Mouse (Mus musculus): ENCODE data around the gene Fzd10. TPM values are rescaled to one million over a fixed set of nuclear protein-coding genes. Genes with fewer than 3 reads are reported as not detected.

The Fzd10 gene
- 3.1 and 4.3 TPM in 2 replicates for polyA plus RNA-seq (2016; fragmentation: Nextera tagmentation; extraction: Ambion mirVana)

- H3K9me3 ChIP-seq, result no peaks in the 10 kb centered on the region
- peak within 1 kb of the TSS; percentile 91 for H3K27ac ChIP-seq (replicated peaks)
- peaks cover 84% of the 10 kb centered on the region for H3K4me1 ChIP-seq
- H3K4me3 ChIP-seq, result peak within 1 kb of the TSS; percentile 84
- DNase-seq (ENCODE audit: low spot score), result peak; percentile 92
- H3K36me3 ChIP-seq (replicated peaks), result peaks cover 3% of the 10 kb centered on the region; the same call in 1 of the 2 replicates
- H3K27me3 ChIP-seq (replicated peaks; ENCODE audit: low read depth, poor library complexity, severe bottlenecking), result peaks cover 92% of the 10 kb centered on the region
- under 1% methylated on average over 73 of the region's 73 CpGs for WGBS
These were observed at the start of gene Fzd10 for GRCm38 (mm10) chr5:128600072-128601021. Gene Fzd10 (plus strand): TSS chr5:128600844.

GRCm38 (mm10) chr5:128551448-128551847 is 49.2 kb upstream of the Fzd10 start:
- Histone ChIP-seq H3K27ac (replicated peaks) (0 out of 2 replicates have a peak overlapping the region, but pooled peaks have one; percentile 5), H3K4me1 (peaks cover 18% of the 10 kb centered on the region), H3K9me3 (no peaks in the 10 kb centered on the region), H3K4me3 (peak overlapping the region; percentile 39; the same call in 1 of the 2 replicates), H3K27me3 (replicated peaks; ENCODE audit: low read depth, poor library complexity, severe bottlenecking) (peaks cover 44% of the 10 kb centered on the region), H3K36me3 (replicated peaks) (no peaks in the 10 kb centered on the region)
- peak; percentile 22 for DNase-seq (ENCODE audit: low spot score)
- WGBS, result 7% methylated on average over 11 of the region's 11 CpGs

DNA sequence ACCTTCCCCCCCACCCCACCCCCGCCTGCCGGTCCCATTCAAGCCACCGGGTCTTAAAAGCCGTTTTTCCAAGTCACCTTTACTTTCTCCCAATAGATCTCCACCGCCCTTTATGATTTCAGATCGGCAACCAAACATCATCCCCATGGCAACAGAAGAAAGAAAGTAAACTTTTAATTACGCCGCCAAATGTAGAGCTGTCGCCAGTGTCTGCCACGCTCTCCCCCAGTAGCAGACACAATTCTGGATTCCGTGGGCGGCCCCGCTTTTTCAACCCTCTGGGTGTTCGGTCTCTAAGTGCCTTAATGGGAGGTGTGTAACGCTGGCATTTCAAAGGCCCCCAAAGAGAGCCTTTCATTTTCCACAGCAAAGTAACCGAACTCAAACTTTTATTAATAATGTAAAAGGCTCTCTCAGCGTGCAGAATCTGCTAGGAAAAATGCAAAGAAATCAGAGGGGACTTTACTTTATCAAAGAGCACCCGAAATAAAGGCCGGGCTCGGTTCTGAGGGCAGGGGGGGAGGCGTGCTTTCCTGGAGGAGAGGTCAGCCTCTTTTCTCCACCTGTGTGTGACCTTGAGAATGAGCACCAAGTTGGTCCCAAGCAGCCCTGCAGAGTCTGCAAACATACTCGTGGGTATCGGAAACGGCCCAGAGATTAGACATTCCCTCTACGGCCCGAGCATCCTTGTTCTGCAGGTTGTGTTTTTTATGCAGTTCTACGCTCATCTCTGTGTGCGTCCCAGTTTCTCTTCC is 48.3 kb upstream of the Fzd10 start:
- DNase-seq (ENCODE audit: low spot score), result peak; percentile 33
- no peaks in the 10 kb centered on the region for H3K9me3 ChIP-seq
- H3K27ac ChIP-seq (replicated peaks), result no peak overlapping the region
- H3K27me3 ChIP-seq (replicated peaks; ENCODE audit: low read depth, poor library complexity, severe bottlenecking), result peaks cover 44% of the 10 kb centered on the region
- peaks cover 18% of the 10 kb centered on the region for H3K4me1 ChIP-seq
- H3K4me3 ChIP-seq, result peak overlapping the region; percentile 39
- WGBS, result 11% methylated on average over 28 of the region's 28 CpGs
- H3K36me3 ChIP-seq (replicated peaks), result no peaks in the 10 kb centered on the region

DNA sequence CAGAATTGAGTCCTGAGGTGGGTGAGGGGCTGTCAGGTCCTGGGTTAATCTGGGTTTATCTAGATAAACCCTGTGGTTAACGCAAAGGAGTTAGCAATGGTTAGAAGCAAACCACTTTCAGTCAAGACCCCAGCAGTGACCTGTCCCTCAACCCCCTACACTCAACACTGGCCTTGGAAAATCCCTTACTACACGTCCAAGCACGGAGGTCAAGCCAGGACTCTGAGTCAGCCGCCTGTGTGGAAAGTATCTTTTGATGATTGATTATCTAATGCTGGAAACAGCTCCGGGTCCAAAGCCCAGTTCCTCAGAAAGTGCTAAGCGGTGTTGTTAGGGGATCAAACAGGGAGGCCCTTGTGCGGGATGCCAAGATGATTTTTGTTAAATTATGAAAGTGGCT is 42.5 kb upstream of the Fzd10 start:
- Histone ChIP-seq H3K4me1 (peaks cover 4% of the 10 kb centered on the region; the same call in 1 of the 2 replicates), H3K27ac (replicated peaks) (no peak overlapping the region), H3K9me3 (peaks cover 4% of the 10 kb centered on the region; the same call in 1 of the 2 replicates), H3K4me3 (no peak overlapping the region), H3K36me3 (replicated peaks) (no peaks in the 10 kb centered on the region), H3K27me3 (replicated peaks; ENCODE audit: low read depth, poor library complexity, severe bottlenecking) (peaks cover 13% of the 10 kb centered on the region)
- no peak for DNase-seq (ENCODE audit: low spot score)
- 62% methylated on average over 7 of the region's 7 CpGs for WGBS

DNA sequence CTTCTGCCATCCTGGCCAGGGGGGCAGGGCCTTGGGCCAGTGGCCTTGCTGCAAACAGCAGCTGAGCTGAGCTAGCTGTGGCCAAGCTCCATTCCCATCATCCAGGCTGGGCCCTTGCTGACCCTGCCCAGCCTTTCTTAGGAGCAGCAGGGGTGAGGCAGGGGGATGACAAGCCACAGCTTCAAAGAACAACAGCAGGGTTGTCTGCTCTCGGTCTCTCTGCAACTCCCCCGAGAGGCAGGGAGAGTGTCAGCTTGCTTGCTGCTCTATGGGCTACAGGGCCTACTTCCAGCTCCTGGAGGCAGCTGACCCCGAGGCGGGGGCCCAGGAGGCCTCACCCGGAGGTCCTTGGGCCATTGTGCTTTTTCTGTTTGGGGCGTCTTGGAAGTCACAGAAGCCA is 33.3 kb upstream of the Fzd10 start:
- Histone ChIP-seq H3K27me3 (replicated peaks; ENCODE audit: low read depth, poor library complexity, severe bottlenecking) (no peaks in the 10 kb centered on the region), H3K4me1 (peaks cover 37% of the 10 kb centered on the region), H3K4me3 (no peak overlapping the region), H3K36me3 (replicated peaks) (no peaks in the 10 kb centered on the region), H3K9me3 (no peaks in the 10 kb centered on the region), H3K27ac (replicated peaks) (peak overlapping the region; percentile 57)
- 6% methylated on average over 6 of the region's 6 CpGs for WGBS
- peak; percentile 36 for DNase-seq (ENCODE audit: low spot score)

- Histone ChIP-seq H3K4me1 (peaks cover 38% of the 10 kb centered on the region), H3K27ac (replicated peaks) (no peak overlapping the region), H3K4me3 (no peak overlapping the region), H3K27me3 (replicated peaks; ENCODE audit: low read depth, poor library complexity, severe bottlenecking) (no peaks in the 10 kb centered on the region), H3K9me3 (no peaks in the 10 kb centered on the region), H3K36me3 (replicated peaks) (no peaks in the 10 kb centered on the region)
- 30% methylated on average over 5 of the region's 5 CpGs for WGBS
- DNase-seq (ENCODE audit: low spot score), result no peak
These were observed 31.7 kb upstream of the Fzd10 start for GRCm38 (mm10) chr5:128568970-128569369.

DNA sequence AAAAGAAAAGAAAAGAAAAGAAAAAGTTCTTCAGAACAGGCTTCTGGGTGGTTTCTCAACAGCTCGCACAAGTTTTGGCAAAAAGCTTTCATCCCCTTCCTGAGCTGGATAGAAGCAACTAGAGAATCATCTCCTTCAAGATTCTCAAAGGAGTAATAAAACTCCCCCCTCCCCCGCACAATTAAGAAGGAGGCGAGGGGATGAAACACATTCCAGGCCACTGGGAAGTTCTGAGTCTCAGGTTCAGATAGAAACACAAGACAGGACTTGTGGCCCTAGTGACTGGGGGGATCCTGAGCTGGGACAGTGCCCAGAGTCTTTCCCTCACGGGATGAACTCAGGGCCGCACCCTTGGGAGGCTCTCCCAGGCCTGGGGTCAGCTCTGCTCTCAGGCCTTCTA is 30.6 kb upstream of the Fzd10 start:
- no peak overlapping the region for H3K4me3 ChIP-seq
- WGBS, result 67% methylated on average over 5 of the region's 5 CpGs
- H3K27ac ChIP-seq (replicated peaks), result 0 out of 2 replicates have a peak overlapping the region, but pooled peaks have one; percentile 19
- no peak for DNase-seq (ENCODE audit: low spot score)
- peaks cover 5% of the 10 kb centered on the region; the same call in 1 of the 2 replicates for H3K9me3 ChIP-seq
- H3K27me3 ChIP-seq (replicated peaks; ENCODE audit: low read depth, poor library complexity, severe bottlenecking), result no peaks in the 10 kb centered on the region
- no peaks in the 10 kb centered on the region for H3K36me3 ChIP-seq (replicated peaks)
- peaks cover 38% of the 10 kb centered on the region for H3K4me1 ChIP-seq

DNA sequence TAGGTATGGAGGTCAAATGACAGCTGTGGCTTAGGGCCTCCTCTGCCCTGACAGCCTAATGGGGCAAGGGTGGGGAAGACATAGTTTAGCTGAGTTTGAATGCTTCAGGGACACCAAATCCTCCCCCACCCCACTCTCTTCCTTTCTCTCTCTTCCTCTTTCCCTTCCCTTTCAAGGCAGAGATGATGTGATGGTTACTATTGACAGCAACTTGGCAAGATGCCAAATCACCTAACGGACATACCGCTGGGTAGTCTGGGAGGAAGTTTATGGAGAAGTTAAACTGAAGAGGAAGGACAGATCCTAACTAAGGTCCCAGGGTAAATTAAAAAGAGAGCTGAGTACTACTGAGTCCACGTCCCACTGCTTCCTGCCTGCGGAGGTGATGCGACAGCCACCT is 29.8 kb upstream of the Fzd10 start:
- Histone ChIP-seq H3K36me3 (replicated peaks) (no peaks in the 10 kb centered on the region), H3K27me3 (replicated peaks; ENCODE audit: low read depth, poor library complexity, severe bottlenecking) (no peaks in the 10 kb centered on the region), H3K4me3 (no peak overlapping the region), H3K9me3 (peaks cover 5% of the 10 kb centered on the region; the same call in 1 of the 2 replicates), H3K4me1 (peaks cover 42% of the 10 kb centered on the region), H3K27ac (replicated peaks) (no peak overlapping the region)
- no peak for DNase-seq (ENCODE audit: low spot score)
- whole genome bisulfite sequencing, result 83% methylated on average over 5 of the region's 5 CpGs

DNA sequence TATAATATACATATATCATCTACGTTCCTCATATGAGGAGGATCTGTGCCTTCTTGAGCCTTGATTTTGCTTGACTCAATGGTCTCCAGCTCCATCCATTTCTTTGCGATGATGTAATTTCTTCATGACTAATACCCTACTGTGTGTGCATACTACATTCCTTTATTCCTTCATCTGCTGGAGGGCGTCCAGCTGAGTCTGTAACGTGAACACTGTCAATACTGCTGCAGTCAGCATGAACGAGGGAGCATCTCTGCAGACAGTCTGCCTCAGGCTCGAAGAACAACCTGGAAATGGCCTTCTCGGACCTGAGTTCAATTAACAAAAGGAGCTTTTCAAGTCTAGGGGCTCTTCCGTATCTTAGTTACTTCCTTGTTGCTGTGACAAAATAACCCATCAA is 28.9 kb upstream of the Fzd10 start:
- Histone ChIP-seq H3K4me1 (peaks cover 47% of the 10 kb centered on the region), H3K9me3 (peaks cover 5% of the 10 kb centered on the region; the same call in 1 of the 2 replicates), H3K27ac (replicated peaks) (no peak overlapping the region), H3K27me3 (replicated peaks; ENCODE audit: low read depth, poor library complexity, severe bottlenecking) (no peaks in the 10 kb centered on the region), H3K4me3 (no peak overlapping the region), H3K36me3 (replicated peaks) (no peaks in the 10 kb centered on the region)
- WGBS, result 70% methylated on average over 8 of the region's 8 CpGs
- no peak for DNase-seq (ENCODE audit: low spot score)

- Histone ChIP-seq H3K9me3 (peaks cover 5% of the 10 kb centered on the region; the same call in 1 of the 2 replicates), H3K4me1 (peaks cover 37% of the 10 kb centered on the region), H3K27me3 (replicated peaks; ENCODE audit: low read depth, poor library complexity, severe bottlenecking) (peaks cover 23% of the 10 kb centered on the region; the same call in 1 of the 2 replicates), H3K4me3 (no peak overlapping the region), H3K36me3 (replicated peaks) (no peaks in the 10 kb centered on the region), H3K27ac (replicated peaks) (no peak overlapping the region)
- 77% methylated on average over 9 of the region's 9 CpGs for WGBS
- no peak for DNase-seq (ENCODE audit: low spot score)
These were observed 24.6 kb upstream of the Fzd10 start for GRCm38 (mm10) chr5:128575997-128576579.

- H3K4me3 ChIP-seq, result no peak overlapping the region
- 28% methylated on average over 9 of the region's 9 CpGs for WGBS
- H3K27me3 ChIP-seq (replicated peaks; ENCODE audit: low read depth, poor library complexity, severe bottlenecking), result peaks cover 32% of the 10 kb centered on the region; the same call in 1 of the 2 replicates
- DNase-seq (ENCODE audit: low spot score), result no peak
- no peaks in the 10 kb centered on the region for H3K36me3 ChIP-seq (replicated peaks)
- H3K9me3 ChIP-seq, result peaks cover 4% of the 10 kb centered on the region; the same call in 1 of the 2 replicates
- H3K27ac ChIP-seq (replicated peaks), result no peak overlapping the region; the same call in 1 of the 2 replicates
- peaks cover 46% of the 10 kb centered on the region for H3K4me1 ChIP-seq
These were observed 21.5 kb upstream of the Fzd10 start for GRCm38 (mm10) chr5:128579047-128579650.
